Mouse (Mus musculus) olfactory bulb, adult 2 months (tissue): ENCODE data around the gene Magi2.

Source experiments
- CTCF ChIP-seq: fragments of 200-500 bp; IDR thresholded peaks from 2 replicates; pipeline ENCODE4 v1.5.1; 2012; ENCODE audit warnings: low read depth, mild to moderate bottlenecking, low read length, moderate library complexity; ENCODE audit not compliant: insufficient read depth
- POLR2A ChIP-seq: fragments of 200-500 bp; IDR thresholded peaks from 2 replicates; pipeline ENCODE4 v1.6.1; 2012; ENCODE audit warnings: mild to moderate bottlenecking, low read depth, low read length, moderate library complexity; ENCODE audit not compliant: insufficient read depth

- no peak for TF ChIP-seq POLR2A
- TF ChIP-seq CTCF, result no peak
Observed at GRCm38 (mm10) chr5:20720201-20720900, 1493.5 kb downstream of the Magi2 start.
